Mouse (Mus musculus) brain, embryonic 14.5 days (tissue): Measurements from ENCODE around the gene C5ar2. TPM values are rescaled to one million over a fixed set of nuclear protein-coding genes. Genes with fewer than 3 reads are reported as not detected.
"Not testable (repeated sequence)": the region's sequence is repeated elsewhere in the genome, so short reads cannot be mapped to it uniquely, and the experiment has no call there.

Experiments
- DNase-seq: peaks from one replicate; pipeline ENCODE4 v3.0.0-alpha.2; 2011; ENCODE audit warnings: low read depth
- CTCF ChIP-seq: fragments of 200-500 bp; IDR thresholded peaks from 2 replicates; pipeline ENCODE4 v1.5.1; 2012; ENCODE audit warnings: inconsistent platforms, mild to moderate bottlenecking, moderate library complexity, borderline replicate concordance; ENCODE audit not compliant: insufficient read depth, insufficient read length; ENCODE audit errors: extremely low read depth
- POLR2A ChIP-seq: fragments of 200-500 bp; IDR thresholded peaks from 2 replicates; pipeline ENCODE4 v1.6.1; 2012; ENCODE audit warnings: mild to moderate bottlenecking, inconsistent platforms, borderline replicate concordance; ENCODE audit not compliant: poor library complexity, insufficient read depth, insufficient read length, severe bottlenecking; ENCODE audit errors: extremely low read depth
- polyA plus RNA-seq: library from polyadenylated mRNA; depleted of rRNA; stranded (reverse); fragments of >200 nt; gene quantifications from 2 replicates; pipeline ENCODE4 v1.2.3, GENCODE M21; 2012

The C5ar2 gene
- polyA plus RNA-seq, 1 experiment = 0.11 TPM

DNA sequence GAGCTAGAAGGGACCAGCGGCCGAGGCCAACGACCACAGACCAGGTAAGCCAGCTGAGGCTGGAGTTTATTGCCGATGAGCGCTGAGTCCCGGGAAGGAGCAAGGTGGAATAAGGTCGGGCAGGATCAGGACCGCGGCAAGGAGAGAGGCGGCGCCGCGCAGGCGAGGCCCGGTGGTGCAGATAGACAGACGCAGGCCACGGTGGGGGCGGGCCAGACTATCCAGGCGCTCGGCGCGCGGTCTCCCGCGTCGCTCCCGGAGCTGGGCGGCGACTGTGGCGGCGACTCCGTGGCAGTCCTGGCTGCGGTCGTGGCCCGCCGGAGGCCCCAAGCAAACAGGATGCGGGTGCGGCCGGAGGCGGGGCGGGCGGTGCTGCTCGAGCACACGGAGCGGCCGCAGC is 28.7 kb upstream of the C5ar2 start:
- peak; percentile 69 for DNase-seq
- 0 out of 2 replicates have a peak, but pooled peaks have one; percentile 14 for TF ChIP-seq CTCF
- no peak; the same call in 1 of the 2 replicates for TF ChIP-seq POLR2A

DNA sequence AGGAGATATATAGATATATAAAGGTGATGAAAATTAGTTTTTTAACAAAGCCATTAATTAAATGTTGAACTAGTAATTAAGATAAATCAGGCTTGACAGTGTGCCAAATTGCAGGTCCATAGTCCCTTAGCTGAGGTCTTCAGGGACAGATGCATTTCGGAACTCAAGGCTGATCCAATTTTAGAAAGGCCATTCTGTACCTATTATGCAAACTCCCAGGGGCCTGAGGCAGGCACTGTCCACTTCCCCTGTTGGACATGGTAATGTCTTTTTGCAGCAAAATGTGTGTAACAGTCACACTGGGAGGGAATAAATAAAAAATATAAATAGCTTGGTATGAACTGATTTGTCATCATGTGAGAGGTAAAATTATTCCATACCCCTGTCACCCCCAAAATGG is 27.2 kb upstream of the C5ar2 start:
- no peak for DNase-seq
- TF ChIP-seq CTCF (no peak), POLR2A (no peak)

DNA sequence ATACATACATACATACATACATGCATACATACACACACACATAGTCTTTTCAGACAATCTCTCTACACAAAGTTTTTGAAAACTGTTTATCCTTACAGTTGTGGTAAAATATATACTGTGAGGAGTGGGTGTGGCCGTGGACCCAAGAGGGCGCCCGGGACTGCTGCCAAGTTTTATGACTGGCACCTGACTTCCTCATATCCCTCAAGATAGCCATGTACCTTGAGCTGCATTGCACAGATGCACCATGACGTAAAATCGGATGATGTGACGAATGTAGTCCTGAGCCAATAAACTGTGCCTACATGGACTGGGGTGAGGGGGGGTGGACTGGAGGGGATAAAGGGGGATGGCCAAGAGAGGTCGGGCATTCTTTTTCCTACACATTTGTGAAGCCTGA is 22.6 kb upstream of the C5ar2 start:
- DNase-seq = not testable (repeated sequence)

DNA sequence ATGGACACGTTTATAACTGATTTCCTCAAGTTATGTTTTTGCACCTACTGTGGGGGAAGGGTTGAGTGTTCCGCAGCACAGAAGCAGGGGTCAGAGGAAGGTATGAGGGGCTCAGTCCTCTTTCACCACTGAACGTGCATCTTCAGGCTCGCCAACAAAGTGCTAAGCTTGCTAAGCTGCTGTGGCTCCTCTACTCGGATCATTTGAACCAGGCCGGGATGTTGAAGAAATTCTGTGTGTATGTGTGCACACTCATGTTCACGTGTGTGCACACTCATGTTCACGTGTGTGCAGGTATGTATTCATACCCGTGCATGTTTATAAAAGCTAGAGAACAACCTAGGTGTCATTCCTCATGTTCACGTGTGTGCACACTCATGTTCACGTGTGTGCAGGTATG is 21.9 kb upstream of the C5ar2 start:
- no peak for DNase-seq
- TF ChIP-seq POLR2A (no peak), CTCF (no peak)

DNA sequence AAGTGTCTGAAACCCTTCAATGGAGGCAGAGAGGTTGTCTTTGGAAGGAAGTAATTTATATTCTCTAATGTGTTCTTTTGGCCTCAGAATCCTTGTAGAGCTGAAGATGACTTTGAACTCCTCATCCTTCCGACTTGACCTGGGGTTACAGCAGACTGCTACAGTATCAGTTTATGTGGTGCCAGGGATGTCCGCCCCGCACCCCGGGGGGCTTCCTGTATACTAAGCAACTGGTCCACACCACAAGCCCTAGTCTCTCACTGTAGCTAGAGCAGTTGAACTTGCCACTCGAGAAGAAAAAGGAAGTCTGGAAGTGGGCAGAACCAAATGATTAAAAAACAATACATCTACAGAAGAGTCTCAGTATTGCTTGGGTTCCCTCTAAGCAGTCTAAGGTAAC is 19.9 kb upstream of the C5ar2 start:
- TF ChIP-seq POLR2A = no peak
- no peak for TF ChIP-seq CTCF
- DNase-seq = no peak

DNA sequence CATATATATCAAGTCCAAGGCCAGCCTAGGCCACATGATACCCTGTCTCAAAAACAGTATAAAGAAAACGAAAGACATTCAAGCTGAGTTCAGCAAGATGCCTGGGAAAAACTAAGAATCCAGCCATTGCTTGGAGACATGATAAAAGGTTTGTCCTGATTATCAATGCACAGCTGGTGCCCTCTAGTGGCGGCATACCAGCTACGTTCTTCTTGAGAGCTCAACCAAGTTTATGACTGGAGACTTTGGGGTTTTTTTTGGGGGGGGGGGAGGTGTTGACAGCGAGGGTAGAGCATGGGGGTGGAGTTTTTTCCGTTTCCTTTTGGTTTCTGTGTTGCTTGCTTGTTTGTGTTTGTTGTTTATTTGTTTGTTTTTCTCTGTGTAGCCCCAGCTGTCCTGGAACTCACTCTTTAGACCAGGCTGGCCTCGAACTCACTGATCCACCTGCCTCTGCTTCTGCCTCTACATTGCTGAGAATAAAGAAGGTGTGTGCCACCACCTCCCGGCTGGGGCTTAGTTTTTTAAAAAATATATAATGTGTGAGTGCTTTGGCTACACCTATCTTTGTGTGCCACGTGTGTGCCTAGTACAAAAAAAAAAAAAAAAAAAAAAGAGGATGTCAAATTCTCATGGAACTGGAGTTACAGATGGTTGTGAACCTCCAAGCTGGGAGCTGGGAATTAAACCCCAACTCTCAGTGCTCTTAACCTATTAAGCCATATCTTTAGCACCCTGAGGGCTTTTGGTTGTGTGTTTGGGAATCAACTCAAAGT is 19.2 kb upstream of the C5ar2 start:
- peak; percentile 82 for DNase-seq
- peak; percentile 76; the same call in 1 of the 2 replicates for TF ChIP-seq CTCF
- no peak for TF ChIP-seq POLR2A

DNA sequence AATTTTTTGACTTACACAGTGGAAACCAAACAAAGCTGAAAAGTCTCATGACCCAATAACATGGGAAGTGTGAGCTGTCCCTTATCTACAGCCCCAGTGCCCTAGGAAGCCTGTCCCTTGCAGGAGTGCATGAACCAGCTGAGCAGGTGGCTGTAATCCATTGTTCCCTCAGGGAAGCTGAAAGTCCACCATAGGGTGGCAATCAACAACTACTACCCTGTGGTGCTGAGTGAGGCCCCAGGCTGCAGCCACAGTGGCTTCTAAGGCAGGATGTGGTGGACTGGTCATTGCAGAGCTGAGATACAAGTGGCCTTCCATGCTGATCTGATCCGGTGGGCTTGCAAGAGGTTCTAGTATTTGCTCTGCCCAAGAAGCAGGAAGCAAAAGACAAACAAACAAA is 17.1 kb upstream of the C5ar2 start:
- no peak for TF ChIP-seq CTCF
- TF ChIP-seq POLR2A = no peak
- DNase-seq = no peak

DNA sequence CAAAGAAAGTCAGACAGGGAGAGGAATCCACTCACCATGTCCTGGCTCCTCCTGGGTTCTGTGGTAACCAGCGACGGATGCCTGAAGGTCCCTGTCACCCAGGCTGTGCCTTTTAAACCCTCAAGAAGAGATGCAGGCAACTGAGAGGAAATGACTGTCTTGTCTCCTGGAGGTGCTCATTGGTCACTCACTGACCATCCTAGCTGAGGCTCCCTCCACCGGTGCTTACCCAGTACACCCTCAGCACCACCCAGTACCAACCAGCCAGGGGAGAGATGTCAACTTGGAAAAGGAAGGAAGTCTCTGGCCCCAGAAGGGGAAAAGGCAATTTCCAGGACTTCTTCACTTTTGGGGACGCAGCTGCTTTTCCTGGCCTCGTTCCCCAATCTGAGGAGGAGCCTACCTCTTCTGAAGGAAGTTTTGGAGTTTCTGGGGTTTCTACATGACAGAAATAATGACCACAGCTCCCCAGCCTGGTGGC is 15.2 kb upstream of the C5ar2 start, which contains the start of gene C5ar1:
Gene C5ar1 (minus strand): TSS at position 431 of the 481 bp plus-strand sequence.
- TF ChIP-seq CTCF = no peak
- TF ChIP-seq POLR2A = no peak
- no peak for DNase-seq

DNA sequence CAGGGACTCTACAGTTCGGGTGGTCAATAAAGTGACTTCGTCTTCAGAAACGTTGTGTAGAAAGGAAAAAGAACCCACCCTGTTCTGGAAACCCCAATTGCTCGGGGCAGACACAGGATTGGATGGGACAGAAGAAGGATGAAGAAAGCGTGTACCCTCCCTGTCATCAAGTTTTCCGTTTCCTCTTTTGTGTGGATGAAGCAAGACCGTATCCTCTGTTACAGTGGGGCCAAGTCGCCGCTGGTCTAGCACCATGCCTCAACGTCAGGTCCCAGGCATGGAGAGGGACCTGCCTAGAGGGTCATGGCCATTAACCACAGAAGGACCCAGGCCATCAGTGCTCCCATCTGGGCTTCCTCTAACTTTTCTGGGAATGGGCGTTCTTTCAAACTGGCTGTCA is 13.9 kb upstream of the C5ar2 start:
- TF ChIP-seq CTCF (no peak), POLR2A (no peak)
- no peak for DNase-seq

DNA sequence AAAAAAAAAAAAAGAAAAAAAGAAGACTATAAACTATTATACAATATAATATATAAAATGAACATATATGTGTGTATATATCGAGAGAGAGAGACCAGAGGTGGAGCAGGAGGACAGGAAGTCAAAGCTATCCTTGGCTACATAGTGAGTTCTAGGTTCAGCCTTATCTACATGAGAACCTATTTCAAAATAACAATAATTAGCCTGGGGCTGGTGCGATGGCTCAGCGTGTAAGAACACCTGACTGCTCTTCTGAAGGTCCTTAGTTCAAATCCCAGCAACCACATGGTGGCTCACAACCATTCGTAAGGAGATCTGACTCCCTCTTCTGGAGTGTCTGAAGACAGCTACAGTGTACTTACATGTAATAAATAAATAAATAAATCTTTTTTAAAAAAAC is 12.0 kb upstream of the C5ar2 start:
- not testable (repeated sequence) for DNase-seq

DNA sequence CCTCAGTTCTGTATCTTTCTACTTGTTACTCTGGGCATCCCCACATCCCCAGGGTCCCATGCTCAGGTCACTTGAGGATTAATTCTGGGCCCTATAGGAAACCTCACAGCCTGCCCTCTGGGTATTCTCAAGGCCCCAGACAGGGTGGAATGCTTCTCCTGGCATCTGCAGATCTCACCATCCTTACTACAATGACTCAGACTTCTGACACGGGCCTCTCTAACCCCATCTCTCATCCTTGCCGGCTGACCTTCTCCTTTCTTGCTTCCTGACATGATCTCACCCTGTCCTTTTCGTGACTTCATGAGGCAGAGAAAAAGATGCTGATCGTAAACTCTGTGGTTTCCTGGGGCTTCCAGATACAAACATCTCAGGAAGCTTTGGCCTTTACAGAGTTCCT is 10.2 kb upstream of the C5ar2 start:
- TF ChIP-seq CTCF = no peak
- TF ChIP-seq POLR2A = no peak
- no peak for DNase-seq

DNA sequence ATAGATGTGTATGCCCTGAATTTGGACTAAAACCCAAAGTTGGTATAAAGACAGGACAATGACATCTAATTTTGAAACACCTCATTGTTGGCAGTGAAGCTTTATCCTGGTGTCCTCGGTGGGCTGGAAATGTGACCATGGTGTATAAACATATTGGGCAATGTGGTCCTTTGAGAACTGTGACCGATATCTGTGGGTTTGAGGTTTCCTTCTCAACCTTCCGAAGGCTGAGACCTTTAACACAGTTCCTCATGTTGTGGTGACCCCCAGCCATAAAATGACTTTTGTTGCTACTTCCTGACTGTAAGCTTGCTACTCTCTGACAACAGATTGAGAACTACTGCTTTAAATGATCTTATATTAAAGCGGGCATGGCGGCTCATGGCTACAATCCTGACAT is 6.7 kb upstream of the C5ar2 start:
- no peak for DNase-seq
- TF ChIP-seq POLR2A = no peak
- TF ChIP-seq CTCF = no peak
